Mouse (Mus musculus): ENCODE measurements at regions not wholly inside any gene's neighbourhood (a gene's known extent, or its start where the extent isn't known, plus 50 kb on each side); places are given as distances from the start of the nearest gene placed in this dataset.
"Not testable (repeated sequence)": the region's sequence is repeated elsewhere in the genome, so short reads cannot be mapped to it uniquely, and the experiment has no call there.

DNA sequence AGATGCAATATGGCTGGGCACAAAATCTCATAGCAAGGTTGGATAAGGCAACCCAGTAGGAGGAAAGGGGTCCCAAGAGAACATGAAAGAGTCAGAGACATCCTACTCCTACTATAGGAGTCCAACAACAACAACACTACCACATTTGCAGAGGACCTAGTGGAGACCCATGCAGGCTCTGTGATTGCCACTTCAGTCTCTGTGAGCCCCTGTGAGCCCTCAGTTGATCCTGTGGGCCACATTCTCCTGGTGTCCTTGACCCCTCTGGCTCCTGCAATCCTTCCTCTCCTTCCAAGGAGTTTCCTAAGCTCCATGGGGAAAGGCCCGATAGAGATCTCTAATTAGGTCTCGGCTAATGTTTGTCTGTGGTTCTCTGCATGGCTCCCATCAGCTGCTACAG, 72.3 kb upstream of the Sh3gl3 start:
- no peaks in the 10 kb centered on the region for H3K27me3 ChIP-seq
- H3K9ac ChIP-seq: no peak overlapping the region
- 90% methylated on average over 2 of the region's 2 CpGs for WGBS
- no peaks in the 10 kb centered on the region for H3K9me3 ChIP-seq
- ATAC-seq (ENCODE audit: low FRiP score, low read depth): no peak
- no peaks in the 10 kb centered on the region for H3K4me1 ChIP-seq (replicated peaks)
- H3K27ac ChIP-seq (replicated peaks): no peak overlapping the region
- H3K4me3 ChIP-seq: no peak overlapping the region
- H3K36me3 ChIP-seq: no peaks in the 10 kb centered on the region
- H3K4me2 ChIP-seq: no peak overlapping the region

DNA sequence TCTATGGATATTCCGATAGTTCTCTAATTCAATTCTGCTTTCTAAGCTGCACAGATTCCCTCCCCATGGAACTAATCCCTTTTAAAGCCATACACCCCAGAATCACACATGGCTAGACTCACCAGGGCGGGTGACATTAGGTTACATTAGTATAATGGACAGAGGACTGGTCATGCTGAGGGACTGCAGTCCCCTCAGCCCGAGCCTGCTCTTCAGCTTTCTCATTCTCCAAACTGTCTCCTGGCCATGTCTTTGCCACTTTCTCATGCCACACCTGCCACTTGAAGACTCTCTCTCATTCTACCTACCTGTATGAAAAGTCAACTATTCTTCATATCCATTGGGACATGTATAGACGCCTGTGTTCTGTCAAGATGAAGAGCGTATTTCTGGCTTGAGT, 68.0 kb upstream of the Sh3gl3 start:
- H3K9ac ChIP-seq: no peak overlapping the region
- H3K9me3 ChIP-seq: no peaks in the 10 kb centered on the region
- ATAC-seq (ENCODE audit: low FRiP score, low read depth): no peak
- no peaks in the 10 kb centered on the region for H3K27me3 ChIP-seq
- WGBS: 88% methylated on average over 5 of the region's 5 CpGs
- H3K4me1 ChIP-seq (replicated peaks): no peaks in the 10 kb centered on the region
- H3K27ac ChIP-seq (replicated peaks): no peak overlapping the region
- H3K4me3 ChIP-seq: no peak overlapping the region
- H3K36me3 ChIP-seq: no peaks in the 10 kb centered on the region
- H3K4me2 ChIP-seq: no peak overlapping the region

DNA sequence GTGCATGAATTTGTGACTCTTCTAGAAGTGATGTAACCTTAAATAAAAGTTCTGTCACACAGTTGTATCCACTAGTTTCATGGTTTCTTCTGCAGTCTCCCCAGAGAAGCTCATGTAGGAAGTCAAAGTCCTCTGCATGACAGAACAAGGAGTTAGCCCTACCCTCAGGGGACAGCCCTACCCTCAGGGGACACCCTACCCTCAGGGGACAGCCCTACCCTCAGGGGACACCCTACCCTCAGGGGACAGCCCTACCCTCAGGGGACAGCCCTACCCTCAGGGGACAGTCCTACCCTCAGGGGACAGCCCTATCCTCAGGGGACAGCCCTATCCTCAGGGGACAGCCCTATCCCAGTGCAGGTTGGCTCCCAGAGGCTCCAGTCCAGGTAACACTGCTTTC, 64.5 kb upstream of the Sh3gl3 start:
- not testable (repeated sequence) for ATAC-seq (ENCODE audit: low FRiP score, low read depth); H3K9ac ChIP-seq; H3K36me3 ChIP-seq; H3K4me2 ChIP-seq; H3K27me3 ChIP-seq; H3K27ac ChIP-seq (replicated peaks); H3K4me1 ChIP-seq (replicated peaks); H3K9me3 ChIP-seq; H3K4me3 ChIP-seq

DNA sequence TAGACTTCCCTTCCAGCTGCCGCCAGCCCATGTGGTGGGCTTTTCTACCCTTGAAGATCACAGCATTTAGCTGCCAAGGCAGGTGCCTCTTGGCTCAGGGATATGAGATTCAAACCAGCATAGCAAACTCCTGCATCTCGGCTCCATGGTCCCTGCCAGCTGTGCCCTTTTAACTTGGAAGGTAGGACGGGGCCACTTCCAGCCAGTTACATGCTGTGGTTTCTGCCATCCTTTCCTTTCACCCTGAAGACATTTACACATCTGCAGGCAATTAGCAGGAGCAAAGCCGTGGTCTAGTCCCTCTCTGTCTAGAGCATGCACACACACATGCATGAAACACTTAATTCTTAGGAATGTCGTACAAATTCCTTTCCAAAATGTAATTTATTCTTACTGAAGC, 64.1 kb upstream of the Sh3gl3 start:
- Histone ChIP-seq H3K36me3 (no peaks in the 10 kb centered on the region), H3K4me2 (no peak overlapping the region), H3K9me3 (no peaks in the 10 kb centered on the region), H3K27me3 (no peaks in the 10 kb centered on the region), H3K4me3 (no peak overlapping the region), H3K4me1 (replicated peaks) (no peaks in the 10 kb centered on the region), H3K9ac (no peak overlapping the region), H3K27ac (replicated peaks) (no peak overlapping the region)
- no peak for ATAC-seq (ENCODE audit: low FRiP score, low read depth)
- WGBS: 70% methylated on average over 5 of the region's 5 CpGs

DNA sequence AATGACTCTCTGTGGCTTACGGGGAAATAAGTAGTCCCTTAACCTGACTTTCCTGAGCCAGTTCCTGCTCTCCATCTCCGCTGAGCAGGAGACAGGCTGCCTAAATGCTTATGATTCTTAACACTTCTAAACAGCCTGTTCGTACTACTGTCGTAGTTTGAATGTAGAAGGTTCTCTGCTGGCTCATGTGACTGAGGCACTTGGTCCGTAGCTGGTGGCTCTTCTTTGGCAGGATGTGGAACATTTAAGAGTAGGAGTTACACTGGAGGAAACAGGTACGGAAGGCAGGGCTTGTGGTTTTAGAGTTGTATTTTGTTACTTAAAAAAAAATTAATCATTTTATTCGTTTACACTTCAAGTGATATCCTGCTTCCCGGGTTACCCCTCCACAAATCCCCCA, 63.7 kb upstream of the Sh3gl3 start:
- H3K4me1 ChIP-seq (replicated peaks): no peaks in the 10 kb centered on the region
- no peaks in the 10 kb centered on the region for H3K27me3 ChIP-seq
- no peak for ATAC-seq (ENCODE audit: low FRiP score, low read depth)
- no peak overlapping the region for H3K9ac ChIP-seq
- no peak overlapping the region for H3K4me2 ChIP-seq
- no peak overlapping the region for H3K27ac ChIP-seq (replicated peaks)
- H3K36me3 ChIP-seq: no peaks in the 10 kb centered on the region
- WGBS: 81% methylated on average over 8 of the region's 8 CpGs
- H3K4me3 ChIP-seq: no peak overlapping the region
- H3K9me3 ChIP-seq: no peaks in the 10 kb centered on the region

DNA sequence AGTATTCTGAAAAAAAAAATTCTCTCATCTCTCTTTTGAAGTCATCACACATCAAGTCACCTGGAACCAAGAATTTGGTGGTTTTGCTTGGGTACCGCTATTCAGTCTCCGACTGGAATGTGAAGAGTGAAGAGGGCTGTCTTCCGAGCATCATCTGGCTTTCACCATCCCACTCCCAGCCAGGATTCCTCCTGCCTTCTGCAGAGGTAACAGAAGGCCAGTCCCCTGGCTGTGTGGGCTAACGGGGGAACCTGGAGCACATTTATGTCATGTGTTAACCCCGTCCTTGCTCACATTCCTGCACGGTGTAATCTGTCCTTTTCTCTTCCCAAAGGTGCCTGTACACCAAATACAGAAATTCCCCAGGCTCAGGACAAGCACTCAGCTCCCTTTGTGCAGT, 61.6 kb upstream of the Sh3gl3 start:
- Histone ChIP-seq H3K27ac (replicated peaks) (no peak overlapping the region), H3K4me1 (replicated peaks) (no peaks in the 10 kb centered on the region), H3K36me3 (no peaks in the 10 kb centered on the region), H3K9ac (no peak overlapping the region), H3K4me3 (no peak overlapping the region), H3K27me3 (no peaks in the 10 kb centered on the region), H3K4me2 (no peak overlapping the region), H3K9me3 (no peaks in the 10 kb centered on the region)
- ATAC-seq (ENCODE audit: low FRiP score, low read depth): no peak
- WGBS: 67% methylated on average over 6 of the region's 6 CpGs

DNA sequence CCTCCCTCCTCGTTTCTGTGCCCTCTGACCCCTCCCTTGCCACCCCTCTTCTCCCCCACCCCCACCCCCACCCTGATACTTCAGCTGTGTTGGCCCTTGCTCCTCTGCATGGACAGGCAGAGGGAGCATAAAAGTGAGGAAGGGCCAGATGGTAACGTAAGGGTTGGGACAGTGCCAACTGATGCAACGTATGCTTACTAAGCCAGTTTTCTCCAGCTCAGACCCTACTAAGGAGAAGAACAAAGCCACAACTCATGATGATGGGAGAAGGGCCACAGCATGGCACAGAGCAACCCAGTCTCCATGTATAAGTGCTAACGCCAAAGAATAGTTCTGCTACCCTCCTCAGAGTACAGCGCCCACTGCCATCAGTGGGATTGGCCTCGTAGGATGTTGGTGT, 58.0 kb upstream of the Sh3gl3 start:
- no peak for ATAC-seq (ENCODE audit: low FRiP score, low read depth)
- Histone ChIP-seq H3K9ac (no peak overlapping the region), H3K9me3 (no peaks in the 10 kb centered on the region), H3K4me1 (replicated peaks) (no peaks in the 10 kb centered on the region), H3K27ac (replicated peaks) (no peak overlapping the region), H3K4me2 (no peak overlapping the region), H3K36me3 (no peaks in the 10 kb centered on the region), H3K27me3 (no peaks in the 10 kb centered on the region), H3K4me3 (no peak overlapping the region)
- WGBS: 76% methylated on average over 6 of the region's 6 CpGs

DNA sequence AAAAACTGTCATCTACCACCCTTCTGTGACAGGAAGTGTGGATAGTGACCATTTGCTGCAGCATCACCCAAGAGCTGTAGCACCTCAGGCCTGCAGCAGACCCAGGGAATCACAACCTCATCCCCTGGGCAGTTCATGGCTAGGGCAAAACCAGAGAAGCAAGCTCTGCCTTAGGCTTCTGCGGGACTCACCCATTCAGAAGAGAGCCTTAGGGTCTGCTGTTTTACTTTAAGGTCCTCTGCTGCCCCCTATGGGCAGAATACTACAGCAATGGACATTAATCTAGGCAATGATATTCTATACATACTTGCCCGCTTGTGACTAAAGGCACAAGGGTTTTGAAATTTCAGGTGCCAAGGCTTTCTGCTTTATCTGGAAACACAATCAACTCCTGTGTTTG, 54.4 kb upstream of the Sh3gl3 start:
- ATAC-seq (ENCODE audit: low FRiP score, low read depth): peak; percentile 82
- 10% methylated on average over 2 of the region's 2 CpGs for WGBS
- Histone ChIP-seq H3K4me1 (replicated peaks) (no peaks in the 10 kb centered on the region), H3K9ac (no peak overlapping the region), H3K27me3 (no peaks in the 10 kb centered on the region), H3K36me3 (no peaks in the 10 kb centered on the region), H3K4me3 (no peak overlapping the region), H3K27ac (replicated peaks) (no peak overlapping the region), H3K4me2 (no peak overlapping the region), H3K9me3 (no peaks in the 10 kb centered on the region)

DNA sequence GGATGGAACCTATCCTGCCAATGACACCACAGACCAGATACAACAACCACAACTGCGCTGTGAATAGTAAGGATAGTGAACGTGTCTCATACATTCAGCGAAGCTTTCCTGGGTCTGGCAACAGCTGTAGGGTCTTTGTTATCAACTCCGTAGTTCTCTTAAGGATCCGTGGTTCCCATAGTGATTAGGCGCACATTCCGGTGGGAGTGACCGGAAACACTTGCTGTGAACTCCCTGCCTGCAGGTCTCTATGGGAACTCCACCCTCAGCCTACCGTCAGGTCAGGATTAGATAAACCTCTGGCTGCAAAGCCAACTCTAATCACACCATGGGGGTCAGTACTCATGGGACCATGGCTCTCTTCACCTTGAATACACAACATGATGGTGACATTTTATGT, 53.8 kb upstream of the Sh3gl3 start:
- Histone ChIP-seq H3K4me1 (replicated peaks) (no peaks in the 10 kb centered on the region), H3K4me3 (no peak overlapping the region), H3K27me3 (no peaks in the 10 kb centered on the region), H3K36me3 (no peaks in the 10 kb centered on the region), H3K27ac (replicated peaks) (no peak overlapping the region), H3K9me3 (no peaks in the 10 kb centered on the region), H3K9ac (no peak overlapping the region), H3K4me2 (no peak overlapping the region)
- 55% methylated on average over 9 of the region's 9 CpGs for WGBS
- ATAC-seq (ENCODE audit: low FRiP score, low read depth): no peak

DNA sequence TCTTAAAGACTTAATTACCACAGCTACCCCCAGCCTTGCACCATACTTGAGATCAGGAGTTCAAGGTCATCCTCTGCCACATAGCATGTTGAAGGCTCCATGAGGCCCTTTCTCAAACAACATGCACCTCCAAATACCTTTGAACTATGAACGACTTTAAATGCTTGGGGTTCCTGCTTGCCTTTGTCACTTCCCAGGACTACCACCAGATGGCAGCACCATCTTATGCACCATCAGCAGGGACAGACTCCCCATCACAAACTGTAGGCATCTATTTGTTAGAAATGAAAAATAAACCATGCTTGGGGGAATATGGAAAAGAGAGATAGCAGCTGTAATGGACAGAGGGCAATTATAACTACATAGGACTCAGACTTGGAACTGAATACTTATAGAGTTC, 51.9 kb upstream of the Sh3gl3 start:
- H3K4me2 ChIP-seq: no peak overlapping the region
- H3K9ac ChIP-seq: no peak overlapping the region
- H3K4me3 ChIP-seq: no peak overlapping the region
- H3K27ac ChIP-seq (replicated peaks): no peak overlapping the region
- no peaks in the 10 kb centered on the region for H3K36me3 ChIP-seq
- no peak for ATAC-seq (ENCODE audit: low FRiP score, low read depth)
- 7% methylated on average over 1 of the region's 1 CpGs for WGBS
- H3K4me1 ChIP-seq (replicated peaks): no peaks in the 10 kb centered on the region
- no peaks in the 10 kb centered on the region for H3K9me3 ChIP-seq
- no peaks in the 10 kb centered on the region for H3K27me3 ChIP-seq

All from hindbrain, embryonic 15.5 days (tissue).